Mouse (Mus musculus) heart, postnatal 0 days (tissue): Measurements from ENCODE around the gene H2afj. TPM values are rescaled to one million over a fixed set of nuclear protein-coding genes. Genes with fewer than 3 reads are reported as not detected.
"Not testable (repeated sequence)": the region's sequence is repeated elsewhere in the genome, so short reads cannot be mapped to it uniquely, and the experiment has no call there.

Source experiments
- ATAC-seq: fragments of 200-750 bp; cut with Nextera tagmentation; 2 replicates; pipeline ENCODE4 v1.8.0; 2017; ENCODE audit warnings: low read depth, moderate number of reproducible peaks, moderate library complexity; ENCODE audit not compliant: insufficient read depth
- DNase-seq: peaks from one replicate; pipeline ENCODE4 v3.0.0-alpha.2; 2016; ENCODE audit warnings: low spot score
- H3K27ac ChIP-seq: fragments of 300-500 bp; sonication (generic); 2 replicates; pipeline ENCODE4 v1.5.1; 2014; ENCODE audit warnings: low read depth, mild to moderate bottlenecking
- H3K27me3 ChIP-seq: fragments of 300-500 bp; sonication (generic); 2 replicates; pipeline ENCODE4 v1.6.1; 2014; ENCODE audit warnings: low read length, mixed read lengths; ENCODE audit not compliant: control insufficient read depth, insufficient read depth
- H3K36me3 ChIP-seq: fragments of 300-500 bp; sonication (generic); replicated peaks from 2 replicates; pipeline ENCODE4 v1.6.1; 2014; ENCODE audit warnings: low read length, mixed read lengths; ENCODE audit not compliant: control insufficient read depth, insufficient read depth
- H3K4me1 ChIP-seq: fragments of 300-500 bp; sonication (generic); 2 replicates; pipeline ENCODE4 v1.6.1; 2014; ENCODE audit warnings: antibody characterized with exemption; ENCODE audit not compliant: control insufficient read depth, insufficient read depth
- H3K4me2 ChIP-seq: fragments of 300-500 bp; sonication (generic); 2 replicates; pipeline ENCODE4 v1.6.1; 2014; ENCODE audit warnings: low read depth, mild to moderate bottlenecking, low read length, moderate library complexity
- H3K4me3 ChIP-seq: fragments of 300-500 bp; sonication (generic); 2 replicates; pipeline ENCODE4 v1.5.1; 2014; ENCODE audit warnings: low read depth, low read length
- H3K9ac ChIP-seq: fragments of 300-500 bp; sonication (generic); replicated peaks from 2 replicates; pipeline ENCODE4 v1.6.1; 2014; ENCODE audit warnings: low read depth, low read length, mixed read lengths
- H3K9me3 ChIP-seq: fragments of 300-500 bp; sonication (generic); replicated peaks from 2 replicates; pipeline ENCODE4 v1.6.1; 2016; ENCODE audit warnings: low read length; ENCODE audit not compliant: control insufficient read depth
- CTCF ChIP-seq: IDR thresholded peaks from 2 replicates; pipeline ENCODE4 v1.5.1; 2016; ENCODE audit warnings: antibody characterized with exemption, control low read depth, low read depth
- EP300 ChIP-seq: IDR thresholded peaks from 2 replicates; pipeline ENCODE4 v1.6.1; 2016; ENCODE audit warnings: antibody characterized with exemption, low read depth
- WGBS: fragments of 180-500 bp; shearing (Covaris S2); extraction: QIAGEN DNeasy Blood & Tissue Kit; methylation state at CpG from one replicate; pipeline ENCODE4 v1.1.7; 2014; 5-methylcytosine and 5-hydroxymethylcytosine counted together
- polyA plus RNA-seq: library from polyadenylated mRNA; unstranded; fragments of >200 nt; fragmentation: Nextera tagmentation; extraction: Ambion mirVana; gene quantifications from 2 replicates; pipeline ENCODE4 v1.2.1, GENCODE M21; 2015
- total RNA-seq: library from RNA; depleted of rRNA; stranded (reverse); fragments of >200 nt; gene quantifications from 2 replicates; pipeline ENCODE4 v1.2.3, GENCODE M21; 2014; ENCODE audit warnings: low replicate concordance

The H2afj gene
- total and polyA plus RNA-seq, 2 experiments from 2014 or later, result 13.1 to 88.8 TPM

DNA sequence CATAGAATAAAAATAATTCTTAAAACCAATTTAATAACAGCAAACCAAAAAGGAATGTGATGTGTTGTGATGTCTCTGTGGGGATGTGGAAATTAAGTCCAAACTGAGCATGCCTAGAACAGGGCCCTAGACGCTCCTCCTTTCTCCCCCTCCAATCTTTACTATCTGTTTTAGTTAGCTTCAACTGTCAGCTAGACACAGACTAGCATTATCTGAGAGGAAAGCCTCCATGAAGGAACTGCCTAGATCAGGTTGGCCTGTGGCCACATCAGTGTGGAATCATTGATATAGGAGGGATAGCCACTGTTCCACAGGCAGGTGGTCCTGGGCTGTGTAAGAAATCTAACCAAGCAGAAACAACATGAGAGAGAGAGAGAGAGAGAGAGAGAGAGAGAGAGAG is 12.9 kb upstream of the H2afj start:
- peaks cover 12% of the 10 kb centered on the region; the same call in 1 of the 2 replicates for H3K4me1 ChIP-seq
- TF ChIP-seq CTCF (no peak), EP300 (no peak)
- WGBS, result 71% methylated on average over 1 of the region's 1 CpGs

DNA sequence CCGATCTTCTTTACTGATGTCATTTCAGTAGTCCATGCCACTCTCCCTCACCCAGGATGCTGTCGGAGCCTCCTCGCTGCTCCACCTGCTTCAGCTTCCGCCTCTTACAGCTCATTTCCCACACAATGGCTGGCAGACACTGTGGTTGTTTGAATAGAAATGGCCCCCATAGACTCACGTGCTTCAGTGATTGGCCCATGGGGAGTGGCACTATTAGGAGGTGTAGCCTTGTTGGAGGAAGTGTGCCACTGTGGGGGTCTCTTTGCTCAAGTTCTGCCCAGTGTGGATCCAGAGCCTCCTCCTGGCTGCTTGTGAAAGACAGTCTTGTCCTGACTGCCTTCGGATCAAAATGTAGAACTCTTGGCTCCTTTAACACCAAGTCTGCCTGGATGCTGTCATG is 12.2 kb upstream of the H2afj start:
- peaks cover 12% of the 10 kb centered on the region; the same call in 1 of the 2 replicates for H3K4me1 ChIP-seq
- ATAC-seq (no peak), DNase-seq (no peak)
- H3K4me3 ChIP-seq, result no peak overlapping the region
- WGBS, result 64% methylated on average over 6 of the region's 6 CpGs
- H3K27me3 ChIP-seq, result no peaks in the 10 kb centered on the region
- H3K9me3 ChIP-seq, result no peaks in the 10 kb centered on the region
- H3K27ac ChIP-seq, result no peak overlapping the region
- no peaks in the 10 kb centered on the region for H3K36me3 ChIP-seq
- no peak overlapping the region for H3K4me2 ChIP-seq
- no peak for TF ChIP-seq EP300
- no peak overlapping the region for H3K9ac ChIP-seq

More for the DNA sequence above, 12.9 kb upstream of the H2afj start:
- Histone ChIP-seq H3K9me3 (no peaks in the 10 kb centered on the region), H3K9ac (no peak overlapping the region), H3K4me2 (no peak overlapping the region), H3K4me3 (no peak overlapping the region), H3K27ac (no peak overlapping the region), H3K36me3 (no peaks in the 10 kb centered on the region), H3K27me3 (no peaks in the 10 kb centered on the region)
- ATAC-seq (no peak), DNase-seq (no peak)

DNA sequence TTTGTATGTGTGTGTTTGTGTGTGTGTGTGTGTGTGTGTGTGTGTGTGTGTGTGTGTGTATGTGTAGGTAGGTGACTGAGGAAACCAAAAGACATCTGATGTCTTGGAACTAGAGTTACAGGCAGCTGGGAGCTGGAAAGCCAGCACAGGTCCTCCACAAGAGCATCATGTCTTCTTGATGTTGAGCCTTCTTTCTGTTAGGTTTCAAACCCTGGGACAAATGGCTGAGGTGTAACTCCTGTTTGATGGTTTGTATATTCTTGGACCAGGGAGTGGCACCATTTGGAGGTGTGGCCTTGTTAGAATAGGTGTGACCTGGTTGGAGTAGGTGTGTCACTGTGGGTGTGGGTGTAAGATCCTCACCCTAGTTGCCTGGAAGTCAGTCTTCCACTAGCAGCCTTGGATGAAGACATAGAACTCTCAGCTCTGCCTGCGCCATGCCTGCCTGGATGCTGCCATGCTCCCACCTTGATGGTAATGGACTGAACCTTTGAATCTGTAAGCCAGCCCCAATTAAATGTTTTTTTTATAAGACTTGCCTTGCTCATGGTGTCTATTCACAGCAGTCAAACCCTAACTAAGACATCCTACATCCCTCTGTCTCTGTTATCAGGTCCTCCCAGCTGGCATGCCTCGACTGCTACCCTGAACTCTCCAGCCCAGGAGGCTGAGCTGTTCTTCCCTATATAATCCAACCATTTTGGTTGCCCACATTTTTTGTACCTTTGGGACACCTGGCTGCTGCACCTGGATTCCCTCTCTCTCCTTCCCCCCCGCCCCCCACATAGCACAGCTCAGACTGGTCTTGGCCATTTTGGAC is 10.0 kb upstream of the H2afj start:
- 76% methylated on average over 3 of the region's 3 CpGs for WGBS

DNA sequence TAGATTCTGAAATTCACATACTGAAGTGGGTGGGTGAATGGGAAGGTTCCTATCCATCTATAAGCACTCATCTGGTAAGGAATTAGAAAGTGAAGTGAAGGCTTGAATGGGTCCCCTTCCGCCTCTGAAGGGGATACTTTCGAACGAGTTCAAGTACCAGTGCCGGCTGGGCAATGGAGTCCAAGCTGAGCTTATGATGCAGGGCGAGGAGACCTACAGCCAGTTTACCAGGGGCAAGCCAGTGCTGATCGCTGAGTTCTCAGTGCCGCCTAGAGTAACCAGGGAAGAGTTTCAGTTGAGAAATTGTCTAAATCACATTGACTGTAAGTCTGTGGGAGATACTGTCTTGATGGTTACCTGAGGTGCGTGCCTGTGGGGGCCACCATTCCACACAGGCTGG is 7.3 kb upstream of the H2afj start:
- no peaks in the 10 kb centered on the region for H3K36me3 ChIP-seq
- H3K27me3 ChIP-seq, result no peaks in the 10 kb centered on the region
- H3K4me1 ChIP-seq, result peaks cover 4% of the 10 kb centered on the region; the same call in 1 of the 2 replicates
- H3K9me3 ChIP-seq, result no peaks in the 10 kb centered on the region
- no peak overlapping the region for H3K4me2 ChIP-seq
- 88% methylated on average over 8 of the region's 8 CpGs for WGBS
- H3K27ac ChIP-seq, result no peak overlapping the region
- ATAC-seq, result no peak
- TF ChIP-seq CTCF (no peak), EP300 (no peak)
- no peak overlapping the region for H3K4me3 ChIP-seq
- no peak for DNase-seq
- no peak overlapping the region for H3K9ac ChIP-seq

More for the DNA sequence above, 10.0 kb upstream of the H2afj start:
- not testable (repeated sequence) for H3K27me3 ChIP-seq, DNase-seq, H3K4me2 ChIP-seq, H3K9me3 ChIP-seq, H3K36me3 ChIP-seq, H3K27ac ChIP-seq, H3K4me3 ChIP-seq, ATAC-seq, H3K9ac ChIP-seq
- peaks cover 11% of the 10 kb centered on the region; the same call in 1 of the 2 replicates for H3K4me1 ChIP-seq

DNA sequence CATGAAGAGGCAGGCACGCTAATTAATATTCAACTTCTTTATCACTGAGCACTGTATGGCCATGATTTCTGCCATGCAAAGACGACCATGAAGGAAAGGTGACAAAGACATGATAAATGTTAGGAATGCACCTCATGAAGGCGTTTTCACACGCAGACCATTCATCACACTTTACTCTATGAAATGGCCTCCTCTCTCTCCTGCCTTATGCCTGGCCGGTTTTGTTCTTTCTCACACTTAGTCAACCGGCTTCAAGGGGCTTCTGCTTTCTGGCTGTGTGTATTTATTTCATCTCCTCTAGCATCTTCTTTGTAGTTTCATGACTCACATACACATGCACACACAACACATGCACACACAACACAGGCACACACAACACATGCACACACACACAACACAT is 6.8 kb upstream of the H2afj start:
- no peaks in the 10 kb centered on the region for H3K27me3 ChIP-seq
- no peak for TF ChIP-seq EP300
- no peak for TF ChIP-seq CTCF
- DNase-seq, result no peak
- no peak overlapping the region for H3K4me2 ChIP-seq
- H3K4me1 ChIP-seq, result peaks cover 4% of the 10 kb centered on the region; the same call in 1 of the 2 replicates
- no peak overlapping the region for H3K9ac ChIP-seq
- no peaks in the 10 kb centered on the region for H3K36me3 ChIP-seq
- no peak overlapping the region for H3K27ac ChIP-seq
- H3K4me3 ChIP-seq, result no peak overlapping the region
- WGBS, result 74% methylated on average over 6 of the region's 6 CpGs
- ATAC-seq, result no peak
- H3K9me3 ChIP-seq, result no peaks in the 10 kb centered on the region
